Comparison of ENCODE assay signal across 14 mouse cellular contexts in the genomic region with DNA sequence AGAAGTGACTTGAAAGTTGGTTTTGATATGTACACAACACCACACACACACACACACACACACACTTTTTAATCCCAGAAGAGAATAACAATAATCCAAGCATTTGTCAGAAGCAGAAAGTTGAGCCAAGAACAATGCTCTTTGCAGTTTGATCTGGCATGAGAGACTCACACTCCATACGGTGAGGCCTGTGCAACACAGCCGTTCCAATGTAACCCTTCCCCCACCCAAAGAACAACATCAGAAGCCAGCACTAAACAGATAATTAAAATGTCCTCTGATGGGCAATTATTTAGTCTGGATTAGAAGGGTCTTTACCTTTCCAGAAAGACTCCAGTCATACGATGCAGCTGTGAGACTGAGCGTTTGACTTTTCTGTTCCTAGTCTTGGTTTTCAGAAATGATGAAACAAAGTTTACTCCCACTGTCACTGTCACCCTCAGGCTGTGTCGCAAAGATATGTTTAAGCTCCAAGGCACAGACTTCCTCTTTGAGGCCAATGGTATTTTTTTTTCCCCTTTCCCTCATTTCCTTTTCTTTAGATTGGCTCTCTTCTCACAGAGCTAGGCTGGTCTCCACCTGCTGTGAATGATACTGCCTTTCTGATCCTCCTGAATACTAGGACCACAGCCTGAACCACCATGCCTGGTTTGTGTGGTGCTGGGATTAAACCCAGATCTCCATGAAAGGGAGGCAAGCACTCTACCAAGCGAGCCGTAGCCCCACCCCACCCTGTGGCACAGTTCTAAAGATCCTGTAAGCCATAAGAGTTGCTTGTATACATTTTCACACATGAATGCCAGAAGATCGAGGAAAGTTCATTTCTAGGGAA. TPM values are rescaled to one million over a fixed set of nuclear protein-coding genes. Genes with fewer than 3 reads are reported as not detected.
DNase-seq lines count a peak whose midpoint lies in the region; ATAC-seq and TF ChIP-seq lines count a peak whose summit lies in the region.
"Had no signal": no experiment of that assay in that cellular context is flagged by ENCODE, and none has a peak within 500 bp of the region (broad histone marks: within the 10 kb centered on the region; RNA-seq: fewer than 3 reads in every experiment).

I830077J02Rik (minus strand) TSS at position 425 of the 832 bp plus-strand sequence.

- peaks cover 2 to 8% of the 10 kb centered on the region in 2 experiments; a peak in 3 of 4 replicates for H3K4me1 ChIP-seq in heart, embryonic 14.5 days (ENCODE audit: control insufficient read depth in 2 of 2, insufficient read depth in 2 of 2, low read length in 2 of 2)
- H3K4me1 ChIP-seq in kidney, adult 2 months (ENCODE audit: control insufficient read depth, insufficient read depth, low read length) = peaks cover 5% of the 10 kb centered on the region; the same call in 1 of the 2 replicates
- no peaks in the 10 kb centered on the region for H3K4me1 ChIP-seq in cerebellum, adult 2 months (ENCODE audit: control insufficient read depth, insufficient read depth, low read length)

- TF ChIP-seq POLR2A in kidney, adult 2 months (IDR thresholded peaks at IDR 0.05; ENCODE audit: low read depth, low read length) = no peak
- no peak for TF ChIP-seq POLR2A in cerebellum, adult 2 months (IDR thresholded peaks at IDR 0.05; ENCODE audit: borderline replicate concordance, insufficient read depth, low read length)

- no peak within 1 kb of the TSS; the same call in 1 of the 2 replicates for H3K4me2 ChIP-seq in heart, embryonic 14.5 days (ENCODE audit: low read length)

- TF ChIP-seq CTCF in kidney, adult 2 months (conservative IDR thresholded peaks at IDR 0.05; ENCODE audit: insufficient read depth, insufficient read length, low read depth, low read length) = no peak
- TF ChIP-seq CTCF in cerebellum, adult 2 months (IDR thresholded peaks at IDR 0.05; ENCODE audit: borderline replicate concordance, insufficient read depth, low read depth, low read length) = no peak

- H3K9ac ChIP-seq in heart, embryonic 14.5 days (ENCODE audit: low read length) = no peak within 1 kb of the TSS

- 69% methylated on average over 8 of the region's 8 CpGs for WGBS in heart, embryonic 14.5 days
- 12% methylated on average over 8 of the region's 8 CpGs for WGBS in macrophage (ENCODE audit: missing documents)
- WGBS in kidney, adult 2 months = 72% methylated on average over 8 of the region's 8 CpGs
- WGBS in cerebellum, adult 2 months = 81% methylated on average over 8 of the region's 8 CpGs

- H3K4me3 ChIP-seq in heart, embryonic 14.5 days (ENCODE audit: control insufficient read depth in 1 of 2, insufficient read depth in 1 of 2, low read depth in 1 of 2, low read length in 2 of 2) = no peak within 1 kb of the TSS
- peak within 1 kb of the TSS; percentile 35 for H3K4me3 ChIP-seq in macrophage (ENCODE audit: inconsistent target)
- H3K4me3 ChIP-seq in kidney, adult 2 months (ENCODE audit: insufficient read depth, low read depth, low read length) = no peak within 1 kb of the TSS
- H3K4me3 ChIP-seq in cerebellum, adult 2 months (replicated peaks; ENCODE audit: insufficient read depth, low read depth, low read length) = no peak within 1 kb of the TSS
- H3K4me3 ChIP-seq: erythroblast, embryonic 14.5 days had no signal

- peak within 1 kb of the TSS; percentile 39 to 68 for H3K27ac ChIP-seq in heart, embryonic 14.5 days (replicated peaks in 1 of 2; ENCODE audit: control insufficient read depth in 1 of 2, insufficient read depth in 1 of 2, low read depth in 2 of 2, low read length in 2 of 2)
- H3K27ac ChIP-seq in macrophage = peak within 1 kb of the TSS; percentile 70
- no peak within 1 kb of the TSS for H3K27ac ChIP-seq in kidney, adult 2 months (ENCODE audit: insufficient read depth, low read depth, low read length)
- no peak within 1 kb of the TSS for H3K27ac ChIP-seq in cerebellum, adult 2 months (ENCODE audit: insufficient read depth, low read length)

- 0 out of 2 replicates have a peak, but pooled peaks have one; percentile 47 for ATAC-seq in heart, embryonic 14.5 days (ENCODE audit: insufficient number of reproducible peaks, insufficient read depth, low FRiP score, low read depth)
- ATAC-seq: Patski had no signal

- DNase-seq in heart, adult 8-10 months (ENCODE audit: low spot score) = no peak
- peak; percentile 37 for DNase-seq in thymus, postnatal 0 days (ENCODE audit: low spot score)
- DNase-seq in thymus, postnatal 10 days (ENCODE audit: low spot score in 2 of 2) = no peak
- no peak for DNase-seq in gastrocnemius, adult 8-10 months (ENCODE audit: low spot score in 2 of 2)
- no peak for DNase-seq in kidney, adult 2 months
- DNase-seq in cerebellum, adult 2 months = no peak
- DNase-seq: embryo, embryonic 11 days; kidney, postnatal 4 days; lung, postnatal 14 days; thymus, adult 18-20 months had no signal

- H3K36me3 ChIP-seq in heart, embryonic 14.5 days (ENCODE audit: control insufficient read depth, insufficient read depth, low read length) = peaks cover 5% of the 10 kb centered on the region; the same call in 1 of the 2 replicates
- H3K36me3 ChIP-seq in macrophage (ENCODE audit: inconsistent target) = no peaks in the 10 kb centered on the region
- H3K36me3 ChIP-seq in kidney, adult 2 months (ENCODE audit: control insufficient read depth, insufficient read depth, low read length) = no peaks in the 10 kb centered on the region; the same call in 1 of the 2 replicates

- H3K9me3 ChIP-seq in heart, embryonic 14.5 days (ENCODE audit: control insufficient read depth, low read length) = no peaks in the 10 kb centered on the region

- H3K79me2 ChIP-seq in macrophage (ENCODE audit: inconsistent target) = peaks cover 36% of the 10 kb centered on the region; the same call in 1 of the 2 replicates

- H3K27me3 ChIP-seq in heart, embryonic 14.5 days (ENCODE audit: control insufficient read depth, insufficient read depth, low read length) = no peaks in the 10 kb centered on the region
- no peaks in the 10 kb centered on the region for H3K27me3 ChIP-seq in kidney, adult 2 months (replicated peaks; ENCODE audit: control insufficient read depth, insufficient read depth, low read length)
- H3K27me3 ChIP-seq in cerebellum, adult 2 months (ENCODE audit: control insufficient read depth, insufficient read depth, low read length) = no peaks in the 10 kb centered on the region
- H3K27me3 ChIP-seq: Patski had no signal

RNA-seq across cellular contexts. Expression of gene I830077J02Rik, which starts in this region (rescaled TPM):
- polyA plus RNA-seq in heart, embryonic 14.5 days (2014; fragmentation: Nextera tagmentation; extraction: Ambion mirVana) = 1.5 and 1.8 TPM in 2 replicates
- total RNA-seq in heart, adult 8-10 months (2022) = 1 to 10 TPM in 1 of 4 experiments, under 1 TPM in 3; 0.28 to 1.3 (median 0.42) TPM
- polyA plus RNA-seq in thymus, postnatal 0 days (2015; fragmentation: Nextera tagmentation; extraction: Ambion mirVana) = 3.7 and 3.9 TPM in 2 replicates
- 10 to 100 TPM in 19 of 26 experiments, 1 to 10 TPM in 7; 2.8 to 56.4 (median 19.7) TPM for total RNA-seq in macrophage (2018; cell fraction: chromatin; rRNA removed)
- 10 to 100 TPM in 21 of 26 experiments, 1 to 10 TPM in 5; 8.0 to 36.7 (median 16.7) TPM for total RNA-seq in macrophage (2018; cell fraction: cytosol; rRNA removed)
- total RNA-seq in macrophage (2018; cell fraction: nucleus; rRNA removed) = 10 to 100 TPM in 23 of 26 experiments, 1 to 10 TPM in 3; 6.3 to 60.0 (median 23.8) TPM
- 5.4 to 14.3 TPM (median 11.3 TPM) in 3 replicates for polyA plus RNA-seq in macrophage (2018)
- total RNA-seq in gastrocnemius, adult 8-10 months (2022) = under 1 TPM in 2 of 4 experiments, not detected in 2; 0.17 to 0.43 TPM
- 0.57 and 1.4 TPM in 2 replicates for polyA plus RNA-seq in kidney, adult 2 months (2012; rRNA removed)
- 0.40 and 0.72 TPM in 2 replicates for polyA plus RNA-seq in cerebellum, adult 2 months (2012; rRNA removed)

Comparison
In these comparisons a context has a peak if more than half of its experiments do, and no peak if none do; other contexts are left out.
1. H3K27ac ChIP-seq: peak in heart, embryonic 14.5 days (2 of 2) and macrophage (single experiment); none in kidney, adult 2 months (single experiment) and cerebellum, adult 2 months (single experiment).